Mouse (Mus musculus) NIH3T3 (cell line): ENCODE data around the gene Oasl1.

ENCODE experiments used
- DNase-seq: peaks from one replicate; pipeline ENCODE4 v3.0.0-alpha.2; 2012; ENCODE audit warnings: low read depth

The Oasl1 gene

DNA sequence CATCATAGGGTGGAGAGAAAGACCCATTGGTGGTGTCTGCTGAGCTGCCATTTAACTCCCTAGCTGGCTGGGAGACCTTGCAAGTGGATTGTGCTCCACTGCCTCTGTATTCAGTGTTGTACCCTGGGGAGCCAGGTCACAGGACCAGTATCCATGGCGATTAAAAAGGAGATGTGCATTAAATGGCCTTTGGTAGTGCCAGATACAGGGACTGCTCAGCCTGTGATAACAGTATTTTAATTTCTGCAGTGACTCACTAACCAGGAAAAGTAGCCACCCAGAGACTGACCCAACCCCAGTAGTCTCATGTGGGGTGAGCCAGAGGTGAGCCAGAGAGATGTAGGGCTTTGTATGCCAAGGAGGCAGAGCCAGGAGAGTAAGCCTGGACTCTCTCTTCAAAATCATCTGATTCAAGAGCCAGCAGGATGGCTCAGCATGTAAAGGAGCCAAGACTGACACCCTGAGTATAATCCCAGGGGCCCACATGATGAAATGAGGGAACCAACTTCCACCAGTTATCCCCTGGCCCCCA, 3.2 kb downstream of the Oasl1 start:
- peak; percentile 55 for DNase-seq

DNA sequence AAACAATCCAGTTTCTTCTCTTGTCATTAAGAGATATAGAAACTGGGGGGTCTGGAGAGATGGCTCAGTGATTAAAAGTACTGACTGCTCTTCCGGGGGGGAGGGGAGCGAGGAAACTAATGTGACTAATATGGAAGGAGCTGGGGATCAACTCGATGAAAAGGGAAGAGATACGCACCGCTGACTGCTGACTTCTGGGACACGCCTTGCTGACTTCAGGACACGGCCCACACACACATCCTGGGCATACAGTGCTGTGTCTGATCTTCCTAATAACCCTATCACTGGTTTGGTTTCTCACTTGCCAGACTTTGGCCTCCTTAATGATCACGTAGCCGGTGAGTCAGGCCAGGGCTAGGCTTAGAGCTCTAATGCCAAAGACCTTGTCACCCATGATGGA, 3.7 kb downstream of the Oasl1 start:
- DNase-seq = no peak

DNA sequence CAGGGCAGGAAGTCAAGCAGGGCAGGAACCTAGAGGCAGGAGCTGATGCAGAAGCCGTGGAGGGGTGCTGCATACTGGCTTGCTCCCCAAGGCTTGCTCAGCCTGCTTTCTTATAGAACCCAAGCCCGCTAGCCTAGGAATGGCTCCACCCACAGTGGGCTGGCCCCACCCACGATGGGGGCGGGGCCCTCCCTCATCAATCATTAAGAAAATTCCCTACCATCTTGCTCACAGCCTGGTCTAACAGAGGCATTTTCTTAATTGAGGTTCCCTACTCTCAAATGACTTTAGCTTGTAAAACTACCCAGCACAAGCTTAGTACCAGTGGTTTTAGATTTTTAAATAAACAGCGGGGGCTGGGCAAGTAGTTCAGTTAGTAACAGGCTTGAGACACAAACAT, 8.6 kb downstream of the Oasl1 start:
- DNase-seq = no peak

DNA sequence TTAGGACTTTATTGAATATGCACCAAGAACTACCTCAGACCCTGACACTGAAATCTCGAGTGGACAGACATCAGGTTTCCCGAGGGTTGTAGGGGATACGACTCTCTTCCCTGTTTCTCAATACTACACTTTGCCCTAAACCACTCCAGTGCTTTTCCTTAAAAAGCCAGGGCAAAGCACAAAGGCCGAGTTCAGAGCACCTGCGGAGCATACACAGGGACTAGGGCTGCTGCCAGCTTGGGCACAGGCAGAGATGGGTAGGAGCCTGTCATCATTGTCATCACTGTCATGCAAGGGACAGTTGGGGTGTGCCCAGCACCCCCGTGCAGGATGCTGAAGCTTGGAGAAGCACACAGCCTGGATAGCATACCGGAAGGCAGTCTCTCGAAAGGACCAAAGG, 10.2 kb downstream of the Oasl1 start:
- DNase-seq = no peak

DNA sequence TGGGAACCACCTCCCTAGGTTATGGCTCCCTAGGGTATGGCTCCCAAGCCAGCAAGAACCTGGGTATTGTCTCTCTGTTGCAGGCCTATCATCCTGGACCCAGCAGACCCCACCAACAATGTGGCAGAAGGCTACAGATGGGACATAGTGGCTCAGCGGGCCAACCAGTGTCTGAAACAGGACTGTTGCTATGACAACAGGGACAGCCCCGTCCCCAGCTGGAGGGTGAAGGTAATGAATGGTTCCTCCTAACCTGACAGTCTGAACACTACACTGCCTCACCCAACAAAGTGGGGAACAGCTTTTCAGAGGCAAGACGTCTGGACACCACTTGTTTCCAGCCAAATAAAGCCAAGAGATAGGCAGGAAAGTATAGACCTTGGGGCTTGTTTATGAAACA, 12.8 kb downstream of the Oasl1 start:
- no peak for DNase-seq

DNA sequence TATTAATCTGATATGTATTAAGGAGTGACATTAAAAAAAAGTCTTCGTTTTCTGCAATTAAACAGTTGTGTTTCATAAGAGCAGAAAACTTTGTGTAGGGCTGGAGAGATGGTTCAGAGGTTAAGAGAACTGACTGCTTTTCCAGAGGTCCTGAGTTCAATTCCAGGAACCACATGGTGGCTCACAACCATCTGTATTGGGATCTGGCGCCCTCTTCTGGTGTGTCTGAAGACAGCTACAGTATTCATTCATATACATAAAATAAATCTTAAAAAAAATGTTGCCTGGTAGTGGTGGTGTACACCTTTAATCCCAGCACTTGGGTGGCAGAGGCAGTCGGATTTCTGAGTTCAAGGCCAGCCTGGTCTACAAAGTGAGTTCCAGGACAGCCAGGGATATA, 18.1 kb downstream of the Oasl1 start:
- DNase-seq = peak; percentile 22

DNA sequence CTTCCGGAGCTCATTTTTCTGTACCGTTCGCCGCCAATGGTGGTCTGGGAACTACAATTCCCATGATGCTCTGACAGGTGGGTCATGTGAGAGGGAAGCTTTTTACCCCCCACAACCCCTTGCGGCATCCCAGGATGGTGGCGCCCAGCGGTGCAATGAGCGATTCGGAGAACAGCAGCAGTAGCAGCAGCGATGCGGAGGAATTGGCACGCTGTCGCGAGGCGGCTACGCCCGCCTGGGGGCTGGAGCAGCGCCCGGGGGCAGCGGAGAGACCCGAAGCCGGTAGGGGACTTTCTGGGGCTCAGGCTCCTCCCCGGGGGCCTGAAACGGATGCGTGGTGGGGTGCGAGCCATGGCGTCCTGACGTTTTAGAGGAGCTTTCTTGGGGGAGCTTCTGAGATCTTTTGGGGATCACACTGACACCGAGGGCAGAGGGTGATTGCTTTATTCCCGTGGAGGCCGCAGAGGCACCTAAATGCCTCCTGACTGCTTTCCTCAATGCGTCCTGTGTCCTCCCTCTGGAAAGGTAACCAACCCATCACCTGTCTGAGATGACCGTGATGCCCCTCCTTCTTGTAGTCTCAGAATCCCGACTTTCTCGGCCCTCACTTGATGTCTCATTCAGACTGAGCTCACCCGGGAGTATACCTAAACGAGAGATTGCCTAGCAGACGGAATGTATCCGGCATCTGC, 19.2 kb downstream of the Oasl1 start, which contains the start of gene 2210016L21Rik:
Gene 2210016L21Rik, plus strand, starts transcription at position 85 of the 692 bp plus-strand sequence.
- DNase-seq = peak; percentile 90

DNA sequence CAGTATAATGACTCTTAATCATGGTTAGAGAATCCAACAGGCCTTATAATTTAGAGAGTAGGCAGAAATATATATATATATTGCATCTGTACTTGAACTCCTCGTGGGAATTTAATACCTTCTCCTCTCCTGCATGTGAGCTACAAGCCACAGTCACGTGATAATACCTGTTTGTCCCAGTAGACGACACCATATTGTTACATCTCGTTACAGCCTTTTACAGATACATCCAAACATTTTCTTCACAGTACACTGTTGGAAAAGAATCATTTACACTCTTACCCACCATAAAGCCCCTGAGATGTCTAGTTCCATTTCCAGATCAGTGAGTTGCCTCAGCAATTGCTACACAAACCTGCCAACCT, 19.7 kb downstream of the Oasl1 start:
- no peak for DNase-seq

DNA sequence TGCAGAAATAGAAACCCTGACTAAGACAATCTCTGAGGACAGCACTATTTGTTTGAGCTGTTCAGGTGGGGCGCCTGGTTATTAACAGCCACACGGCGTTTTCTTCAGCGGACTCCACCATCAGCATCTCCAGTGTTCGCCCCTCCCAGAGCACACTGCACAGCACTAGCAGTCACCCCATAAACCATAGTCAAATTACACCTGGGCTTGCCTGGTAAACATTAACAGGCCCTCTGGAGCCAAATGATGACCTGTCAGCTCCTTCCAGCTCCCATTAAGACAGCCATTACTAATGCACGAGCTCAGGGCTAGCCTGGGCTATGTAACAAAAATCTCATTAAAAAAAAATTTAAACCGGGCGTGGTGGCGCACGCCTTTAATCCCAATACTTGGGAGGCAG, 22.0 kb downstream of the Oasl1 start:
- no peak for DNase-seq

DNA sequence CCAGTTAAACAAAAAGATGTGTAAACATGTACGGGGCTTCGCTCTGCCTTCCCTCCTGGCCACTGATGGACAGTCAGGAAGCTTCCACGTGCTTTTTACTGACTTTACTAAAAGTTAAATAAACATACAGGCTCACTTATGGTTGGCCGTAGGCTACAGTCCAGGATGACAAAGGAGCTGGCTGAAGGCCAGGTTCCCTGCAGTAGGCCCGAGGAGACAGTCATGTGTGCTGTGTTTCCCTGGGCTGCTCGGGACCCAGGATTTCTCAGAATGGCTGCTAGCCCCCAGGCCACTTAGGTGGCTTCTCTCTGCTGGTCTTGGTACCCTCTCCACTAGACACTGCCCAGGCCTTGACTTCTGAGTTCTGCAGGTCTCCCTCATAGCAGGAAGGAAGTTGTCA, 25.9 kb downstream of the Oasl1 start:
- DNase-seq = peak; percentile 94

DNA sequence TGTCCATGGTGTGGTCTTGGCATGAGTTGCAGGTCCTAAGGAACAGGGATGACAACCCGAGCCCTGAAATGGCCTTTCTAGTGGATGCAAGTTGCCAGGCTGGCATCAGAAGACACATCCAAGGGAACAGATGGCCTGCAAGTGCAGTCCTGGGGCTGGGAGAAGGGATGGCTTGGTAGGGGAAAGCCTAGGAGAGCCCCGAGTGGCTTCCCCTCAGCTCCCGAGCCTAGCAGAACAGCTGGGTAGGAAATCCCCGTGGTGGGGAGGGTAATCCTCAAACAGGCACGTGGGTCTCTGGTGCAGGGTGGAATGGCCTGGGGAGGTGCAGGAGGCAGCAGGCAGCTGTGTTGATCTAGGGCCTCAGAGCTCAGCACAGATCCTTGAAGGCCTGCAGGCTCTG, 26.3 kb downstream of the Oasl1 start:
- peak; percentile 17 for DNase-seq

DNA sequence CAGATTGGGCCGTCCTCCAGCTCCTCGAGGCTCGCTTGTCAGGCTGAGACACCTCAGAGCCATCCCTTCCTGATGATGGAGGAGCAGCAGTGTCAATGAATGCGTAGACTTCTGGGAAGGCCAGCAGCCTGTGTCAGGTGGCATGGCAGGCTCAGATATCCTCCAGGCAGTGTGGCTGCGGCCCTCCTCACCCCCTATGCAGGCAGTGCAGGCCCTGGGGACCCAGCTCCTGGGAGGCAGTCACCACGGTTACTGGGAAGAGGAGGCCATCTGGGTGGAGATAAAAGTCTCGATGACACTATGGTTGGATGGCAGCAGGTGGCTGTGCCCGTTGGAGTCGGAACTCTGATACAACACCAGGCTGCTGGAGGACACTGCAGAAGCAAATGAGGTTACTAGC, 26.8 kb downstream of the Oasl1 start:
- no peak for DNase-seq

DNA sequence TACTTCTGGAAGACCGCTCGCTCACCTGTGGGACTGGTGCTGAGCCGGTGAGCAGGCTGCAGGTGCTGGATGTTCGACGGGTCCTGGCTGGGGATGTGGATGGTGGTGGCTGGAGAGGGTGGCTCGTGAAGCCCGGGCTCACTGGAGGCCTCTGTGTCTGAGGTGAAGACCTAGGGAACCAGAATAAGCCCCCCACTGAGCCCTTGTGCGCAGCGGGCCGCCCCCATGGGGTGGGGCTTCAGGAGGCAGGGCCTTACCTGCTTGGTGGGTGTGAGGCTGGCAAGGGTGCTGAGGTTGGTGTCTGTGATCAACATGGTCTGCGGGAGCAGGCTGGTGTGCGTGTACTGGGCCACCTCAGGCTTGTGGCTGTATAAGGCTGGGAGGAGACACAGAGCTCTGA, 27.6 kb downstream of the Oasl1 start:
- no peak for DNase-seq

DNA sequence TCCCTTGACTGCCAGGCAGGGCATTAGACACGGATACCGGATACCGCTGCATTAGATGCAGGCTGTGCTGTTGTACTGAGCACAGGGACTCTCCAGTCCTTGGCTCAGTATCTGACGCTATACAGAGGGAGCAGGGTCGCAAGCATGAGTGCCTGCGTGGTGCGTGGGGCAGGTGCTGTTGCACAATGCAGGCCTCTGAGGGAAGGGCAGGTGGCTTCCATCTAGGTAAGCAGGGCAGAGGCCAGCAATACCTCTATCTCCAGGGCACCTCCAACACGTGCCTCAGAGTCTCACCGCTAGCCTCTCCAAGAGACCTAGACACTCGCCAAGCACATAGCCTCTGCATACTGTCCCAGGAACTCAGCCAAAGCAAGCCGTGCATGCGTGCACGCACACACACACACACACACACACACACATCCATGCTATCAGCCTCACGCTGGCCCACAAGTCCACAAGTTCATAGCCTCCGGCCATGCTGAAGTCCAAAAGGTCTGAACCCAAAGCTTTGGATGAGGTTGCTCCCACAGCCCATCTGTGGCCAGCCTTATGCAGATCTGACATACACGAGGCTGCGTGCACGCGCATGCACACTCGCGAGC, 28.3 kb downstream of the Oasl1 start:
- no peak for DNase-seq

DNA sequence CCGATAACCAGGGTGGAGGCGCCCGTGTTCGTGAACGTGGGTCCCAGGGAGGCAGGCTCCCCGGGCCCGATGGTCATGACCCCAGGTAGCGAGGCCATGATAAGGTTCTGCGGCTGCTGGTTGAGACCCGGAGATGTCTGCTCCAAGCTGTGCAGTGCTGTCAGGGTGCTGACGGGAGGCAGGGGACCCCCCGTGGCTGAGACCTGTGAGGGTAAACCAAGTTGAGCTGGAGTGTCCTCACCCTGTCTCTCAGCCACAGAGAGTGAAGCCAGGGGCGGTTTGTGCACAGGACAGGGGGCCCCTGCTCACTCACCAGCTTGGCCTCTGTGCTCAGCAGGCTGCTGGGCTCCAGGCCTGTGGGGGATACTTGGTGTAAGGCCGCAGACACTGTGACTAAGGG, 30.3 kb downstream of the Oasl1 start:
- DNase-seq = no peak

DNA sequence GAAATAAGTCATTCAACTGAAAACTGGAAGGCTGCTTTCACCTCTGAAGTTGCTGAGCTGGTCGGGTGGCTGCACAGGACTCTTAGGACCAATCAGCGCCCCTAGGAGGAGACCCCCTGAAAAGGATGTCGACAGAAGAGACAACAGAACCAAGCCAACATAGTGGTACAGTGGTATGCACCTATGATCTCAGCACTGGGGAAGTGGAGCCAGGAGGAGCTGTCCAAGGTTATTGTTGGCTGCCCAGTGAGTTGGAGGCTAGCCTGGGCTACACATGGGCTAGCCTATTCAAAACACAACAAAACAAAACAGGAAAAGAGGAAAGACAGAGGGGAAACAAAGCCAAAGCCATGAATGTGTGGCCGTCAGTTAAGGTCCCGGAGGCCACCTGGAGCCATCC, 35.0 kb downstream of the Oasl1 start:
- no peak for DNase-seq

DNA sequence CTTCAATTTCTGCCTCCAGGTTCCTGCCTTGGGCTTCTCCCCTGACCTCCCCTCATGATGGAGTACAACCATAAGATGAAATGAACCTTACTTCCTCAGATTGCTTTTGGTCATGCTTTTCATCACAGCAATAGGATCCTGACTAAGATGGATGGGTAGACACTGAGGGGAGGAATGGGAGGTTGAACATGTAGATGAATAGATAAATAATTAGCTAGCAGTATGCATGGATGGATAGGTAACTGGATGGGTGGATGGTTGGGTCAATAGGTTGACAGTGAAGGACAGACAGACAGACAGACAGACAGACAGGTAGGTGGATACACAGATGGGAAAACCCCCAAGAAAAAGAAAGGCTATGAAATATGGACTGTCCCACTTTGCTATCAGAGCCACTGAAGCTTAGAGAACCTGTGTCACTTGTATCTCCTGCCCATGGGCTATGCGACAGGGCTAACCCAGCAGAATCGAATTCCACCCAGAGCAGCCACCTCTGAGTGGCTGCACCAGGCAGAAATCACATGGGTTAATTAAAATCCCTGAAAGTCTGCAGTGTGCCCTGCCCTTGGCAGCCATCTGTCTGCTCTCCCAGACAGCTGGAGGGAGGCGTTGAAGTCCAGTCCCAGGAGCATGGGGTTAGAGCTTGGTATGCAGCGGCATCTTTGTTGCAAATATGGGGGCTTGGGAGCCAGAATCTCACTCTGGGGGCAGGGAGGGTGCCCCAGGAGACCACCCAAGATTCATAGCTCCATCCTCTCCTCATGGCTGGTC, 38.7 kb downstream of the Oasl1 start:
- no peak for DNase-seq

DNA sequence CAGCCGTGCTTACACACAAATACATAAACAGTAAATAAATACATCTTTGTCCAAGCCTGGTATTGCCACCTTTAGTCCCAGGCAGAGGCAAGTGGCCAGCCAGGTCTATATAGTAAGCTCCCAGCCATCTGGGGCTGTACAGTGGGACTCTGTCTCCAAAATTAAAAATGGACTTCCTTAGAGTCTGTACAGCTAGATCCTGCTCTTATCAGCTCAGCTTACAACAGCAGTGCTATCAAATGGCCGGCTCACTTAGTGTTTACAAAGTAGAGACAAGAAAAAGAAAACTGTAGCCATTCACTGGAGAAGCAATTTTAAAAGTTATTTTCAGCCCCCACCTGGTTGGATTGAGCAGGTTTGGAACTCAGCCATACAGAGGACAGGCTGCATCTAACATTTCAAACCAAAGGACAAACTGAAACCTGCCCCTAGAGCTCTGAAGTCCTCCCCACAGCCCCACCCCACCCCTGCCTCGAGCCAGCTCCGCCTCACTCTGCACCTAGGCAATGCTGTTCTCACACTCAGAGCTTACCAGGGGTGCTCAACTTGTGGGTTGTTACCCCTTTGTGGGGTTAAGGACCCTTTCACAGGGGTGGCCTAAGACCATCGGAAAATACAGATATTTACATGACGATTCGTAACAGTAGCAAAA, 41.4 kb downstream of the Oasl1 start:
- no peak for DNase-seq

DNA sequence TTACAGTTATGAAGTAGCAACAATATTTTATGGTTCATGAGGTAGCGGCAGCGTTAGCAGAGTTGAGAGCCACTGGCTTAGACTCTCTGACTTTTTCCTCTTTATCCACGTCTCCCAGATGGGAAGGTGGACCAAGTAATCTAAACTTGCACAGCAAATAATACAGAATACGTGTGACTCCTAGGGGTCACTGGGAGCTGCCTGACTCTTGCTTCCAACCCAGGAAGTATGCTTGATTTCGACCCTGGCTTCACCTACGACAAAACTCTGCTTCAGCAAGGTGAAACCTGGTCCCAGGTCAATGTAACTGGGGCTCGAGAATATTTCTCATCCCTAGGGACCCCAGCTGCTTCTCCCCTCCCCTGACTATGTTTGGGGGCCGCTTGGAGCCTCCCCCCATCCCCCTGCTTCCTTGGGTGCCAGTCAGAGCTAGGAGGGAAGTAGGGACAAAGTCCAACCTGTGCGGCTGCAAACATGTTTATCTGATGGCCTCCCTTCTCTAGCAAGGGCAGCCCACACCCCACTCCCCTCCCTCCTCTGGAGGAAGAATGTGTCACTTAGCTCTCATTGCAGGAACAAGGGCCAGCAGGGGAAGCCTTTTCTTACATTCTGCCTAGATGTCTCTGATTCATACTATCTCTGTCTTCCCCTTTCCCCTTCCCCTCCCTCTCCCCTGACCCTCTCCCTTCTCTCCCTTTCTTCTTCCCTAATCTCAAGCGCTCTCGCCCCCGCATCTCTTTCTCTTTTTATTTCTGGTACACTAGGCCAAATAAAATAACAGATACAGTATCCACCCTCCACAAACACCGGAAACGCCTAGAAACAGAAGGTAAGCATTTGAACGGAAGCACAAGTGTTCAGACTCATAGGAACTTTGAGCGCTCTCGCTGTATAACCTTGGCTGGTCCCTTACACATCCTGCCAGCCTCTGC, 42.2 kb downstream of the Oasl1 start:
- DNase-seq = no peak

DNA sequence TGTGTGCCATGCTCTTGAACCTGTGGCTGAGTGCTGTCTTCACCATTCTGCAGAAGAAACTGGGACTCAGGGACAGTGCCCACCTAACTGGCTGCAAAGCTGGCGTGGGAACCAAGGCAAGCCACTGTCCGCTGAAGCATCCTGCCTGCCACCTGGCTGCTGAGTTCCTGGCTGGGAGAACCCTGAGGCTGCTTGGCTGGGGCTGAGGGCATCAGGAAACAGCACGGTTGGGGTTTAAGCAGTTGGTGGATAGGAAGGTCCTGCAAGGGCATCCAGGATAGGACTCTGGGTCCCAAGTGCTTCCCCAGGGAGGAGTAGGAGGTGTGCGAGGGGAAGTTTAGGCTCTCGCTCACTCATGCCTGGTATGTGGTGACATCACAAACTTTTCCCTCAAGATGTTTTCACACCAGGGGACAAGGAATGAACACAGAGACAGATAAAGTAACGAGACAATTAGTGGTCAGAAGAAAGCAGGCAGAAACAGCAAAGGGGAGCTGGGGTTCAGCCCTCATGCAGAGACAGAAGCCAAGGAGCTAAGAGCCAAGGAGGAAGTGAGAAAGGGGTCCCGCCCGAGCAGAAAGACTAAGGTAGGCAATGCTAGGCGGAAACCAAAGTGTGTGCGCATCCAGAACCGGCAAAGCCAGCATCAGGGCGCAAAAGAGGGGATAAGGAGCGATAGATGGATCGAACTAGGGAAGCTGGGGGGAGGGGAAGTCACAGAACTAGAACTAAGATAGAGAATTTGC, 44.7 kb downstream of the Oasl1 start:
- DNase-seq = no peak

DNA sequence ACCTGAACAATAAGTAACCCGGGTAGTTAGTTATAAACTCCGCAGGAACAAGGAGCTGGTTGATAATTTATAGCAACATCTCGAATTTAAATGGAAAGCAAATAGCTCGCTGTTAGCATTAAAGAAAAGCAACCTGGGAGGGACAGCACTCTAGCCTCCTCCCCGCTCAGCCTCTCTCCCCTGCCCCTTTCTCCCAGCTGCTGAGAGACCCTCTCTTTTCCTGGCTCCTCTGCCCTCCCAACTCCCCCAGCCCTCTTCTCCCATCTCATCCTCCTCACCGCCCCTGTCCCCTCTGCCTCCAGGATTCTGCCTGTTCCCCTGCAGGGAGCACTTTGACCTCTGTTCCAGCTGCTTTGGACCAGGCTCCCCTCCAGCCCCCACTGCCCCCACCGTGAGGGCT, 45.6 kb downstream of the Oasl1 start:
- no peak for DNase-seq
